Mouse (Mus musculus) WW6 (cell line): ENCODE measurements around the gene Kcnk13.

ENCODE experiments used
- DNase-seq: peaks from one replicate; pipeline ENCODE4 v3.0.0-alpha.2; 2013; ENCODE audit warnings: low read depth, low spot score

Gene Kcnk13

DNA sequence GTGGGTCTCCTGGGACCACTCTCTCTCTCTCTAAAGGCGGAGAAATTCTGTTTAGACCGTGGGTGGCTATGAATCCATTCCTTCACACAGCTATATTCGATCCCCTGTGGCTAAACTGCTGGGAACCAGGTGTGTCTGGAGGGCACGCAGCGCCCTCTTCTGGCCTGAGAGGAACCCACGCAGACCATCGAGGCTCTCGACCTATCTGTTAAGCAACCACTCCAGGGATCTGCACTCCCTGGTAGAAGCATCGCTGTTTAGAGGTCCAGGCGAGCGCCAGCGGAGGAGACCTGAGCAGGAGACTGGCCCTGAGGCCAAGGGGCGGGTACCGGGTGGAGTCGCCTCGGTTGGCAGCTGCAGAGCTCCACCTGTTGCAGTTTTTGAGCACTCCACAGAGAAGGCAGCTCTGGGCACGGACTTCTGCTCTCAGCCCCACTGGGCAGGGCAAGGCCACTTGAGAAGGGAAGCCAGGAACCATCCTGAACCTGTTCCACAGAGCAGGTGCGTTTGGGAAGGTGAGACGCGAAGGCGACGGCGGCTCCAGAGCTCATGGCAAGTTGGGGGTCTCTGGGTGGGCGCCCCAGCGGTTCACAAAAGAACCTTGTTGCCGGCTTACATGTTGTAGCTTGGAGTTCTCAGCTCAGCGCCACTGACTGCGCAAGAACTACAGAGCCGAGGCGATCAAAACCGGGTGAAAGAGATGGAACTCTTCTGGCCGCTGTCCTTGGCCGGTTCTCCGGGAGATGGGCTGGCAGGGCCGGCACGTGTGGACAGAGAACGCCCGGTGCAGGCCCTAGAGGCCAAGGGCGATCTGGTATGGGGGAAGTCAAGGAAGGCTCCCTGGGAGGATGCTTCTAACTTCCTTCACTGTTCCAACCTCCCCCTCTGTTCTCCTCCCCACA is at the start of gene Kcnk13:
Kcnk13 (plus strand) TSS at position 199 of the 902 bp plus-strand sequence.
- no peak for DNase-seq

GRCm38 (mm10) chr12:99917800-99918427 is 46.4 kb upstream of the Kcnk13 start:
- DNase-seq: no peak

GRCm38 (mm10) chr12:99919636-99920035 is 44.7 kb upstream of the Kcnk13 start:
- no peak for DNase-seq

GRCm38 (mm10) chr12:99921045-99921444 is 43.3 kb upstream of the Kcnk13 start:
- DNase-seq: peak; percentile 13

DNA sequence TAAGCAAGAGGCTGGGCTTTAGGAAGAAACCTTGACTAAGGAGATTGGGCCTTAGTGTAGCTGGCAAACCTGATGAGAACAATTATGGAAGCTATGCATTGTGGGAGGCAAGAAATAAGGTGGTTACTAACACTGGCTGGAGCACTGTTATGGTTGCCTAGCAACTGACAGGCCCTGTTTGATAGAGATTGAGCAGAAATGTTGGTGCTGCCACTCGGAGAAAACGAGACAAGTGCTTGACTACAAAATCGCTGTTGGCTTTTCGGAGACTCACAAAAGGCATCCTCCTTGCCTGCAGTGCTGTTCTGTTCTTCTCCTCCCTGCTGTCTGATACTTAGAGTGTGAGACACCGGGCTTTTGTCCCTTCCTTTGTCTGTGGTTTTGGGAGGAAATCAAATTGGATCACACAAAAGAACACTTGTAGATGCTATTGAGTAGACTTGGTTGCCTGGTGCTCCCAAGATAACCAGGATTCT is 41.1 kb upstream of the Kcnk13 start:
- no peak for DNase-seq

DNA sequence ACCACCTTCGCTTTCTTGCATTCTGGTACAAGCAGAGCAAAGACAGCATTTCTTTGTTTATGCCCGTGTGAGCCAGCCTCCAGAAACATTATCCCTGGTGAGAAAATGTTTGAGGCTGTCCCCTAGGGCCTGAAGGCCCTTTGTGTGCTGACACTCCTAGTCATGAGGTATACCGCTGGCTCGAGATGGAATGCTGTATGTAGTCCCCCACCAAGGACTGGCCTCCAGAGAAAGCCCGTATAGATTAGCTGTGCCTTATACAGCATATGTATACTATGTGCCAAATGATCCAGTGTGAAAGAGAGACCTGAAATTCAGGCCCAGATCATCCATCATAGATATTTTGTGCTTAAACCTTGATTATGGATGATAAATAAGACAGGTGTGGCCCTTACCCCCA is 40.6 kb upstream of the Kcnk13 start:
- DNase-seq: no peak

GRCm38 (mm10) chr12:99928311-99928710 is 36.0 kb upstream of the Kcnk13 start:
- no peak for DNase-seq

DNA sequence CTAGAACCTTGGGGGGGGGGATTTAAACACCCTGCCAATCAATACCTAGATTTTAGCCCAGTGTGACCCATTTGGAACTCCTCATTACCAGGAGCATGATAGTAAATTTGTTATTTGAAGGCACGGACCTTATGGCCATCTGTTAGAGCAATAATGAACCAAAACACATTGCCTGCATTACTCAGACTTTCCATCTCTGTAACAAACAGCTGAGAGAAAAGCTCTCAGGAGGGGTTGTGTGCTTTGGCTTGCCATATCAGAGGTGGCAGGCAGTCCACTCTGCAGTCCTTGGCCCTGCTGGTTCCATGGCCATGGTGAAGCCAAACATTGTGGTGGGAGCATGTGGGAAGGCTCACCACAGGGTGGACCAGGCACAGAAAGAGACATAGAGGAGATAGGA is 35.1 kb upstream of the Kcnk13 start:
- DNase-seq: no peak

- no peak for DNase-seq
These were observed 32.1 kb upstream of the Kcnk13 start for GRCm38 (mm10) chr12:99932245-99932644.

DNA sequence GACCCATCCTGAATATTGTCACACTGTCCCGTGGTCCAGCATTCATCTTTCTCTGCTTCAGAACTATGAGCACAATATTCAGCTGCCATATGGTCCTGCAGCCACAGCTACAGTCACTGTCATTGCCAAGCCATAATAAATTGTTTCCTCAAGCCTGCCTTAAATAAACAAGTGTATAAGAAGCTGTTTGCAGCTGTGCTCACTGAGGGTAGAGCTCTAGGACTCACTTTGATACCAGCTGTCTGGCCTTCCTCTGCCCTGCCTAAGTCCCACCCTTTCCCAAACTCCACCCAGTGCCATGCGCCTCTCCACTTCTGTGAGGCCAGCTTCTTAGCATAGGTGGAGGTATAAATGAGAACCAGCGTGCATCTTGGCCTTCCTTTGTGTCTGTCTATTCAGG is 30.7 kb upstream of the Kcnk13 start:
- DNase-seq: no peak

DNA sequence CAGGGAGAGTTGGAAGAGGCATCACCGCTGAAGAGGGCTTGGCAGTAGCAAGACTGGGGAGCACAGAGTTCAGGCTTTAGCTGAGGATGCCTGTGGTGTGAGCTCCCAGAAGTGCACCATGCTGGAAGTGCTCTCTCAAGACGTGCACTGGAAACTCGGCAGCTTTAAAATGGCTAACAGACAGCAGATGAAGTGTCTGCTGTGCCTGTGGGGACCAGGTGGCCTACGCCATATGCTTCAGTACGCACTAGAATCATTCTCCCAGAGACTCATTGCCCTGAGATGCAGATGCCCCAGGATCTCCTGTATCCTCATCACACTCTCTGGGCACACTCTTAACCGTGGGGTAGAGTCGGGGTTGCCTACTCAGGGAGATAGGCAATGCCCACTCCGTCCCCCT is 28.9 kb upstream of the Kcnk13 start:
- no peak for DNase-seq

DNA sequence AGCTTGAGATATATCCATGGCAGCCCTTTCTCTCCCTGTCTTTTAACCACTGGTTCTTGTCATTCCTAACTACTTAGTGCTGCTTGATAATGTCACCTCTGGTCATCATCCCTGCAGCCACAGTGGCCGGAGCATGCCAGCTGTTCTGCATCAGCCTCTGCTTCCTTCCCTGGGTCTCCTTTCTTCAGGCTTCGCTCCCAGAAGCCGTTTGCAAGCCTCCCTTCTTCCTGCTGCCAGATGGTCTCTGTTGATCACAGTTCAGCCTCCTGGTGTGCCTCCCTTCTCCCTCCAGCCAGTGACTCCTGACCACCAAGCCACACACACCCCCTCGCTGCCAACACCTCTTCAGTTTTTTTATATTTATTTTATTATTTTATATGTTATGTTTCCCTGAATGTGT is 25.8 kb upstream of the Kcnk13 start:
- no peak for DNase-seq

GRCm38 (mm10) chr12:99939179-99939578 is 25.1 kb upstream of the Kcnk13 start:
- DNase-seq: no peak

DNA sequence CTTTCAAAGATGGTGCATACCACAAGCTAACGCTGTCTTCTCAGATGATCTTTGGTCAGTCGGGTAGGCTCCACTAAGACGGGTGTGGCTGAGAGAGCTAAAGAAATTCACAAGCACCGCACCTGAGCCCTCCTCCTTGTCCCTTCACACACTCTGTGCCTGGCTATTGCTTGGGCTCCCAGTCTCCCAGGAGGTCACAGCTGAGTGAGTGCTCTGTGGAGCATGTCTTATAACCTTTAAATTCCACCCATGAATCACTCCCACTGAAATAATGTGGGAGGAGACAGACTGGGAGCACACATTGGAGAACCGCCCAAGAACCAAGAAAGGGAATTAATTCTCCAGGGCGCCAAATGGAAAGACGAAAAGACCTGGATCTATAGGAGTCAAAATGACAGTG is 23.6 kb upstream of the Kcnk13 start:
- DNase-seq: no peak

- no peak for DNase-seq
These were observed 21.9 kb upstream of the Kcnk13 start for GRCm38 (mm10) chr12:99942441-99942840.

DNA sequence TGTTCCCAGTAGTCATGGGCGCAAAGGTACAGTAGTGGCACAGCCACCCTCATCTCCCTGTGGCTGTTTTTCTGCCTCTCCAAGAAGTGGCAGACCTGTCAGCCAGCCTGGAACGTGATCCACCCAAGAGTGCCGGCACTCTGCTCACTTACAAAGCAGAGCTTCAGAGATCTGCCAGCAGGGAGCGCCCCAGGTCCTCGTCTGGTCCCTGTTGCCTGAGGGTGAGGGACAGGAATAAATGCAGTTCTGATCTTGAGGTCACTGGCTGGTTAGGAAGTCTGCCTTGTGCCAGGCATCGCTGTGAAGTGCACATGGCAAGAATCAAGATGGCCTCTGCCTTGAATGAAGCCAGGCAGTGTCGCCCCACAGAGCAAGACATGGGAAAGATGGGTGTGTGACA is 11.4 kb upstream of the Kcnk13 start:
- no peak for DNase-seq

DNA sequence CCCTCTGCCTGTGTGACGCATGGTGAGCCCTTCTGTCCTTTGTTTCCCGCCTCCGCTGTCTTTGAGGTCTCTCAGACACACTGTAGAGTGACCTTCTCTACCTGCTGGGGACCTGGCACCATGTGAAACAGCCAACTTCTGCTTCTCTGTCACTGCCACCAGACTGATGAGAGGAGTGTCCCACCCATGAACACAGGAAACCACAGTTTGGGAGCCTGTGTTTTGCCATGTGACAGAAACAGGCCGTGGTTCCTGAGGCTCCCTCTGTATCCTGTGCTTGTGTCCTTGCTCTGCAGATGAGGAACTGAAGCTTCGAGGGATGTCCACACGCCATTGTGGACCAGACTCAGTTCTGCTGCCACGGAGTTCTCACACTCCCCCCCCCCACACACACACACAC is 7.9 kb upstream of the Kcnk13 start:
- no peak for DNase-seq

DNA sequence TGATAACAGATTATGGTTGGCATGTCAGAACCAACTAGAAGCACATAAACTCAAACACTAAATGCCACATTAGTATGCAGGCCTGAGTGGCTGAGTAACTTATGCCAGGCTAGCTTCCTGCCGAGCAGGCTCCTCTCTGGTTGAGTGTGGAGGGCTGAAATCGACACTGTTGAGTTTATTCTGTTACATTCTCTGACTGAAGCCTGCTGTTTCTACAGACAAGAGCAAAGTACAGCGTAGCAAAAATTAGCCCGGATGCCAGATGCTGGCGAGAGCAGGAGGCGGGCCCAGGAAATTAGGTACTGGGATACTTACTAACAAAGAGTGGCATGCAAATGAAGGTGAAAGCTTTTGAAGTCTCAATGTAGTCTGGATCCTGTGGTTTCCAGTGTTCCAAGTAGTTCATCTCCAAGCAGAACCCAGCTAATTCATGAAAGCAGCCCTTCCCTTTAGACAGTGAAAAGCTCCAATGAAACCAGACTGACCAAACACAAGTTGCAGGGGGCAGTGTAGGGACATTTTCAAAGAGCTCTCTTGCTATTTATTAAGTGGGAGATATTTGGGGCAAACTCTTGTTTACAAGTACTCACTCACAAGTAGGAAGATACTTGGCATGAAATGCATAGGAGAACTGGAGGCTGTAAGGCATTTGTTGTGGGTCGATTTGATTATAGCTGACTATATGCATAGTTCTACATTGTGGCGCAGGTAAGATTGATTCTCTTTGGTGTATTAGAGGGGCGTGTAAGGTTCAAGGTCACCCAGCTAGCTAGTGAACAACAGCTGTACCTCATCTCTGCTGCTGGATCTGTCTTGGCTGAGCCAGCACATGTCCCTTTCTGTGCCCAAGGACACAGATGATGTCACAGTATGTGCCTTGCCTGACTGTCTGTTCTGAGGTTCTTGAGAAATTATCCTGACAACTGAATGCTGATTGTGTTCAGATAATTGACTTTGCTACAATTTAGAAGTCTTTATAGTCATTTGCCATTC is 5.9 kb upstream of the Kcnk13 start:
- DNase-seq: no peak

GRCm38 (mm10) chr12:99959291-99959690 is 5.0 kb upstream of the Kcnk13 start:
- no peak for DNase-seq

GRCm38 (mm10) chr12:99959930-99960329 is 4.4 kb upstream of the Kcnk13 start:
- DNase-seq: no peak

GRCm38 (mm10) chr12:99960675-99961074 is 3.6 kb upstream of the Kcnk13 start:
- no peak for DNase-seq
